Mouse (Mus musculus) liver, embryonic 12.5 days (tissue): ENCODE measurements around the gene Lpp. TPM values are rescaled to one million over a fixed set of nuclear protein-coding genes. Genes with fewer than 3 reads are reported as not detected.
A peak's percentile ranks its signal among the peaks of the same experiment; 100 is the strongest.

Experiments
- ATAC-seq: fragments of 200-750 bp; cut with Nextera tagmentation; 2 replicates; pipeline ENCODE4 v1.8.0; 2017; ENCODE audit warnings: moderate number of reproducible peaks, mild to moderate bottlenecking, moderate library complexity
- H3K27ac ChIP-seq: fragments of 300-500 bp; sonication (generic); 2 replicates; pipeline ENCODE4 v1.5.1; 2016; ENCODE audit warnings: mild to moderate bottlenecking
- H3K27me3 ChIP-seq: fragments of 300-500 bp; sonication (generic); replicated peaks from 2 replicates; pipeline ENCODE4 v1.6.1; 2016; ENCODE audit warnings: mild to moderate bottlenecking, moderate library complexity
- H3K36me3 ChIP-seq: fragments of 300-500 bp; sonication (generic); 2 replicates; pipeline ENCODE4 v1.6.1; 2016; ENCODE audit warnings: mild to moderate bottlenecking, moderate library complexity
- H3K4me1 ChIP-seq: fragments of 300-500 bp; sonication (generic); 2 replicates; pipeline ENCODE4 v1.6.1; 2016
- H3K4me2 ChIP-seq: fragments of 300-500 bp; sonication (generic); 2 replicates; pipeline ENCODE4 v1.6.1; 2016; ENCODE audit warnings: mild to moderate bottlenecking, moderate library complexity
- H3K4me3 ChIP-seq: fragments of 300-500 bp; sonication (generic); 2 replicates; pipeline ENCODE4 v1.5.1; 2016; ENCODE audit warnings: mild to moderate bottlenecking, moderate library complexity
- H3K9ac ChIP-seq: fragments of 300-500 bp; sonication (generic); 2 replicates; pipeline ENCODE4 v1.6.1; 2016; ENCODE audit warnings: mild to moderate bottlenecking, moderate library complexity
- H3K9me3 ChIP-seq: fragments of 300-500 bp; sonication (generic); replicated peaks from 2 replicates; pipeline ENCODE4 v1.6.1; 2016; ENCODE audit warnings: mild to moderate bottlenecking, moderate library complexity
- WGBS: fragments of 180-500 bp; shearing (Covaris S2); methylation state at CpG from one replicate; pipeline ENCODE4 v1.1.7; 2016; ENCODE audit not compliant: insufficient replicate concordance; 5-methylcytosine and 5-hydroxymethylcytosine counted together
- polyA plus RNA-seq: library from polyadenylated mRNA; unstranded; fragments of >200 nt; fragmentation: Nextera tagmentation; extraction: Ambion mirVana; gene quantifications from 2 replicates; pipeline ENCODE4 v1.2.1, GENCODE M21; 2016

Gene Lpp
- polyA plus RNA-seq, 1 experiment from 2014 or later = 9.5 TPM

- no peaks in the 10 kb centered on the region for H3K9me3 ChIP-seq
- no peak overlapping the region for H3K9ac ChIP-seq
- H3K27me3 ChIP-seq = peaks cover 44% of the 10 kb centered on the region
- no peaks in the 10 kb centered on the region for H3K36me3 ChIP-seq
- H3K4me1 ChIP-seq = peaks cover 12% of the 10 kb centered on the region; the same call in 1 of the 2 replicates
- H3K4me2 ChIP-seq = no peak overlapping the region
- no peak overlapping the region for H3K4me3 ChIP-seq
- ATAC-seq = no peak
- WGBS = 67% methylated on average over 5 of the region's 5 CpGs
- no peak overlapping the region for H3K27ac ChIP-seq
These were observed 2.7 kb upstream of the Lpp start for GRCm38 (mm10) chr16:24390596-24390995.

- Histone ChIP-seq H3K27me3 (peaks cover 44% of the 10 kb centered on the region), H3K9me3 (no peaks in the 10 kb centered on the region), H3K4me1 (peaks cover 12% of the 10 kb centered on the region; the same call in 1 of the 2 replicates), H3K36me3 (no peaks in the 10 kb centered on the region), H3K4me2 (no peak overlapping the region), H3K27ac (no peak overlapping the region), H3K9ac (no peak overlapping the region), H3K4me3 (no peak overlapping the region)
- 78% methylated on average over 3 of the region's 3 CpGs for WGBS
- ATAC-seq = no peak
These were observed 2.2 kb upstream of the Lpp start for GRCm38 (mm10) chr16:24391111-24391510.

DNA sequence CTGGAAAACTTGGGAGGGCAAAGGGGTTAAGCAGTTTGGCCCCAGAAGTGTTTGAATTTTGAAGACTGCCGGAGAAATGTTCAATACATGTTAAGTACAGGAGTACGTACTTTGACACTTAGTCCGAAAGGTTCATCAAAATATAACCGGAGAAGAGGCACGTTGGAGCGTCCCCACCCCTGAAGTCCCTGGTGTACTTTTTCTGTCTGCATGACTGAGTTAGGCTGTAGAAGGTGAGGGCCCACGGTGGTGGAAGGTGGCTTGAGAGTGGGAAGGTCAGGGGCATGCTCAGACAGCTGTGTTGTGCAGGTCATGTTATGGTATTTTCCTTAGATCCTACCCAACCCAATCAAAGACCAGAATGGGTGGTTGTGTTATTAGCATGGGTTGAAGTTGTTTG, 1.4 kb upstream of the Lpp start:
- WGBS = 79% methylated on average over 7 of the region's 7 CpGs
- H3K36me3 ChIP-seq = no peaks in the 10 kb centered on the region
- H3K4me2 ChIP-seq = peak overlapping the region; percentile 83; the same call in 1 of the 2 replicates
- no peak overlapping the region for H3K9ac ChIP-seq
- H3K4me1 ChIP-seq = peaks cover 16% of the 10 kb centered on the region; the same call in 1 of the 2 replicates
- no peak for ATAC-seq
- H3K27ac ChIP-seq = no peak overlapping the region
- no peaks in the 10 kb centered on the region for H3K9me3 ChIP-seq
- peaks cover 44% of the 10 kb centered on the region for H3K27me3 ChIP-seq
- H3K4me3 ChIP-seq = no peak overlapping the region

DNA sequence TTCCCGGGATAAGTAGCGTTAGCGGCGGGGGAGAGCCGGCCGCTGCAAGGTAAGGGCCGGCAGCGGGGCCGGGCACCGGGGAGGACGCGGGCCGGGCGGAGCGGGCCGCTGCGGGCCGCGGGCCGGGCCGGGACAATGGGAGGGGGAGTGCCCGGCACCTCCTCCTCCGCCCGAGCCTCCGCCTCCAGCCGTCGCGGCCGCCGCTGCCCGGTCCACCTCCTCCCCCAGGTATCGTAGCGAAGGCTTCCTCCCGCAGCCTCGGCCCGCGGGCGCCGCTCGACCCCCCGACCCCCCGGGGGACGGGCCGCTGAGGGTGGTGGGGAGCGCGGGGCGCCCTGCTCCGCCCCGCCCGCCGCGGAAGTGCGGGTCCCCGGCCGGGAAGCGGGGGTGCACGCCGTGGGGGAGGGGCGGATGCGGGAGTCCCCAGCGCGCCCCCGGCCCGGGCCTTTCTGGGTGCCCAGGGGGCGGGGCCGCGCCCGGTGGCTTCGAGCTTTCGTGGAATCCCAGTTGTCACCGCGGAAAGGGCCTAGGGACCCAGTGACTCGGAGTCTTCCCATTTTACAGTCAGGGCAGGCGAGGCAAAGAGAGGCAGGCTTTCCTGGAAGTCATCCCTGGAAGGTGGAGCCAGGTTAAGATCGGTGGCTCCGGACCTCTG, 376 bp downstream of the Lpp start:
- peak overlapping the region; percentile 68 for H3K4me3 ChIP-seq
- H3K4me1 ChIP-seq = peaks cover 23% of the 10 kb centered on the region; the same call in 1 of the 2 replicates
- H3K9me3 ChIP-seq = no peaks in the 10 kb centered on the region
- ATAC-seq = peak; percentile 48; the same call in 1 of the 2 replicates
- H3K27ac ChIP-seq = peak overlapping the region; percentile 84
- peak overlapping the region; percentile 83 for H3K4me2 ChIP-seq
- H3K9ac ChIP-seq = peak overlapping the region; percentile 71
- H3K36me3 ChIP-seq = no peaks in the 10 kb centered on the region
- peaks cover 44% of the 10 kb centered on the region for H3K27me3 ChIP-seq
- WGBS = under 1% methylated on average over 53 of the region's 76 CpGs

DNA sequence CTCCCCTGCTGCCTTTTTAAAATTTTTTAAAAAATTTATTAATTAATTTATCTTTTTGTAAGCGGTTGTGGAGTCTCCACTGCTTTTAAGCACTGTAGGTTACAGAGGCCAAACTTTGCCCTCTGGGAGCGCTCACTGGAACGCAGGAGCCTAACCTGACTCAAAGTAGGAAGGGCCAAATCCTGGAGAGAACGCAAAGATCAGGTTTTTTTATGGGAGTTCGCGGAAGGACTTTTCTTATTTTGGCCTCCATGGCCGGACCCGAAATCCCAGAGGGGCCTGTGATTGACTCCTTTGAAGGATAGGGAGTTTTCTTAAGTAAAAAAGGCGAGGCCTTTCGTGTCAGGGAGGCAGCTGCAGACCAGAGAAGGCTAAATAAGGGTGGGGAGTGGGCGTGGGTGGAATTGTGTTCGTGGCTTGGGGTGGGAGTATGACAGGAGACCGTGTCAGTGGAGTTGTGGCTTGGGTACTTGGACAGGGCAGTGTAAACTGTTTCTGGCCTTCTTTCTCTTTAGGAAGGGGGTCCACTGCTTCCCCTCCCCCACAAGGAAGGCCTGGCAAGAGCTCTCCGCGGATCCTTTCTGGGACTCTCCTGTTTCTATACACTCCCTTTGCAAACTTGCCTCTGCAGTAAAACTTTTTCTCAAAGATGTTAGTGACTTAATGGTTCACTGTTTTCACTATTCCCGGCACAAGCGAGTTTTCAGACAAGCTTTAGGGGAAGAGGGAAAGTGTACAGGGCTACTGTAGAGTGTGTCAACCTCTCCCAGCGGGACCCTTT, 1.1 kb downstream of the Lpp start:
- 12% methylated on average over 18 of the region's 18 CpGs for WGBS
- Histone ChIP-seq H3K36me3 (no peaks in the 10 kb centered on the region), H3K9me3 (no peaks in the 10 kb centered on the region), H3K4me1 (peaks cover 23% of the 10 kb centered on the region; the same call in 1 of the 2 replicates), H3K27ac (peak overlapping the region; percentile 84), H3K4me2 (peak overlapping the region; percentile 83), H3K27me3 (peaks cover 44% of the 10 kb centered on the region), H3K4me3 (peak overlapping the region; percentile 68), H3K9ac (peak overlapping the region; percentile 71)
- no peak for ATAC-seq

GRCm38 (mm10) chr16:24395100-24395499, 1.8 kb downstream of the Lpp start:
- Histone ChIP-seq H3K4me2 (peak overlapping the region; percentile 83), H3K9me3 (no peaks in the 10 kb centered on the region), H3K27ac (no peak overlapping the region), H3K27me3 (peaks cover 44% of the 10 kb centered on the region), H3K4me3 (peak overlapping the region; percentile 68; the same call in 1 of the 2 replicates), H3K4me1 (peaks cover 27% of the 10 kb centered on the region; the same call in 1 of the 2 replicates), H3K9ac (no peak overlapping the region), H3K36me3 (no peaks in the 10 kb centered on the region)
- WGBS = 71% methylated on average over 2 of the region's 2 CpGs
- ATAC-seq = no peak

- Histone ChIP-seq H3K27ac (no peak overlapping the region), H3K4me2 (no peak overlapping the region), H3K4me1 (peaks cover 27% of the 10 kb centered on the region; the same call in 1 of the 2 replicates), H3K9ac (no peak overlapping the region), H3K9me3 (no peaks in the 10 kb centered on the region), H3K4me3 (no peak overlapping the region), H3K27me3 (peaks cover 40% of the 10 kb centered on the region), H3K36me3 (no peaks in the 10 kb centered on the region)
- ATAC-seq = no peak
- 71% methylated on average over 7 of the region's 7 CpGs for WGBS
These were observed 3.2 kb downstream of the Lpp start for GRCm38 (mm10) chr16:24396504-24396903.

DNA sequence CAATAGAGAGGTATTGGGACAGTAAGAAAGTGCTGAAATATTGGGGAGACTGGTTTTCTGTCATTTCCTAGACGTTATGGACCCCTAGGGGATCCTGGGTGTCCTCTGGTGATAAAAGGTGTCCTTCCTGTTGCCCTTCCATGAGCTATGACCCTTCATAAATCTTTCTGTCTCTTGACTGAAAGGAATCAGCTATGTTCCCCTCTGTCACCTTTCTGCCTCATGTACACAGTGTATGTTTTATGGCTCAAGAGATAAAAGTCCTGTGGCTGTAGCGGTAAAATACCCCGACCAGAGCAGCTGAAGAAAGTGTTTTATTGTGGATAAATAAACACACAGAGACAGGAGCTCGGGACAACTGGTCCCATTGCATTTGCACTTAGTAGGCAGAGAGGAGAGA, 5.2 kb downstream of the Lpp start:
- no peak for ATAC-seq
- peaks cover 20% of the 10 kb centered on the region for H3K27me3 ChIP-seq
- no peak overlapping the region for H3K4me2 ChIP-seq
- 46% methylated on average over 4 of the region's 4 CpGs for WGBS
- H3K27ac ChIP-seq = peak overlapping the region; percentile 36; the same call in 1 of the 2 replicates
- no peak overlapping the region for H3K9ac ChIP-seq
- no peaks in the 10 kb centered on the region for H3K9me3 ChIP-seq
- peaks cover 27% of the 10 kb centered on the region; the same call in 1 of the 2 replicates for H3K4me1 ChIP-seq
- H3K4me3 ChIP-seq = no peak overlapping the region
- no peaks in the 10 kb centered on the region for H3K36me3 ChIP-seq

GRCm38 (mm10) chr16:24398893-24399292, 5.6 kb downstream of the Lpp start:
- ATAC-seq = no peak
- H3K36me3 ChIP-seq = no peaks in the 10 kb centered on the region
- peak overlapping the region; percentile 36; the same call in 1 of the 2 replicates for H3K27ac ChIP-seq
- no peak overlapping the region for H3K4me2 ChIP-seq
- H3K9ac ChIP-seq = no peak overlapping the region
- WGBS = 79% methylated on average over 3 of the region's 3 CpGs
- H3K4me1 ChIP-seq = peaks cover 27% of the 10 kb centered on the region; the same call in 1 of the 2 replicates
- H3K9me3 ChIP-seq = no peaks in the 10 kb centered on the region
- H3K4me3 ChIP-seq = no peak overlapping the region
- H3K27me3 ChIP-seq = peaks cover 16% of the 10 kb centered on the region

- peak; percentile 29; the same call in 1 of the 2 replicates for ATAC-seq
- H3K4me2 ChIP-seq = no peak overlapping the region
- no peak overlapping the region for H3K9ac ChIP-seq
- peak overlapping the region; percentile 10; the same call in 1 of the 2 replicates for H3K27ac ChIP-seq
- no peaks in the 10 kb centered on the region for H3K9me3 ChIP-seq
- peaks cover 9% of the 10 kb centered on the region for H3K27me3 ChIP-seq
- H3K4me3 ChIP-seq = no peak overlapping the region
- peaks cover 25% of the 10 kb centered on the region; the same call in 1 of the 2 replicates for H3K4me1 ChIP-seq
- H3K36me3 ChIP-seq = no peaks in the 10 kb centered on the region
- 45% methylated on average over 5 of the region's 5 CpGs for WGBS
These were observed 6.2 kb downstream of the Lpp start for GRCm38 (mm10) chr16:24399524-24399923.

DNA sequence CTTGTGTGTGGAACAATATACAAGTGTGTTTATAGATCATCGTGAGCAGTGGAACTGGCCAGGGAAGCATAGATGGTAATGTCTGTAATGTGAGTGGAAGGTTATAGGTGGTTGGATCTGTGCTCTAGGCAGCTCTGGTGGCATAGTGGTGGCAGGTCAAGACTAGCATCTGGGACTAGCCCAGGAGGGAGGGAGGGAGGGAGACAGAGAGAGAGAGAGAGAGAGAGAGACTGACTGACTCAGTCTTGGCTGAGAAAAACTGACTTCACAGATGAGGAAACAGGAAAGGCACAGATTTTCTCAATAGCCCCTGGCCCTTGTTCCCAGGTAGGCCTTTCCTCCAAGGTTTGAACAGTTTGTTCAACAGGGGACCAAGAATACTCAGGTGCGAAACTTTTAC, 7.5 kb downstream of the Lpp start:
- Histone ChIP-seq H3K4me1 (peaks cover 15% of the 10 kb centered on the region; the same call in 1 of the 2 replicates), H3K9ac (no peak overlapping the region), H3K4me2 (no peak overlapping the region), H3K4me3 (no peak overlapping the region), H3K27ac (no peak overlapping the region), H3K9me3 (no peaks in the 10 kb centered on the region), H3K36me3 (peaks cover 5% of the 10 kb centered on the region; the same call in 1 of the 2 replicates), H3K27me3 (no peaks in the 10 kb centered on the region)
- ATAC-seq = no peak
- 64% methylated on average over 2 of the region's 2 CpGs for WGBS

GRCm38 (mm10) chr16:24402801-24403200, 9.5 kb downstream of the Lpp start:
- Histone ChIP-seq H3K9ac (no peak overlapping the region), H3K27me3 (no peaks in the 10 kb centered on the region), H3K4me3 (no peak overlapping the region), H3K4me1 (peaks cover 11% of the 10 kb centered on the region; the same call in 1 of the 2 replicates), H3K36me3 (peaks cover 5% of the 10 kb centered on the region; the same call in 1 of the 2 replicates), H3K27ac (0 out of 2 replicates have a peak overlapping the region, but pooled peaks have one; percentile 6), H3K4me2 (no peak overlapping the region), H3K9me3 (0 out of 2 replicates have a peak, but pooled peaks cover 5% of the 10 kb centered on the region)
- WGBS = 66% methylated on average over 4 of the region's 4 CpGs
- peak; percentile 54 for ATAC-seq
